Mouse (Mus musculus) embryo, embryonic 10.5 days (tissue): ENCODE measurements around the gene Wdr90.
A peak's percentile ranks its signal among the peaks of the same experiment; 100 is the strongest.
"Not testable (repeated sequence)": the region's sequence is repeated elsewhere in the genome, so short reads cannot be mapped to it uniquely, and the experiment has no call there.

Experiments used
- DNase-seq: peaks from one replicate; pipeline ENCODE4 v3.0.0-alpha.2; 2015; ENCODE audit warnings: low spot score

Gene Wdr90

DNA sequence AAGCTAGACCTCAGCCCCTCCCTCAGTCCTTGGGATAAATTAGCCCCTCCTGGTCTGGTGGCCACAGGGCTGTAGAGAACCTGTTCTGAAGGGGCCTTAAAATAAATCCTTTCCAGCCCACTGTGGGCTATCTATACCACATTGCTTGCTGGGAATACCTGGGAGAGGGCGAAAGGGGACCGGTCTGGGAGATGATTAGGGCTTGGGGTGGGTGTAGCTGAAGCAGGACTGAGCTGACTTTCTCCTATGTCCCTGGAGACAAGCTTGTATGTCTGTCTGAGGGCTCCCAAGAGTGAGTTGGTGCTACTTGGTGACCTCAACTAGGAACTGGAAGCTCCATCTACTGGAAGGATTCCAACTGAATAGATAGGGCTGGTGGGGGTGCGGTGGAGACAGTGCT is 15.7 kb upstream of the Wdr90 start:
- no peak for DNase-seq

DNA sequence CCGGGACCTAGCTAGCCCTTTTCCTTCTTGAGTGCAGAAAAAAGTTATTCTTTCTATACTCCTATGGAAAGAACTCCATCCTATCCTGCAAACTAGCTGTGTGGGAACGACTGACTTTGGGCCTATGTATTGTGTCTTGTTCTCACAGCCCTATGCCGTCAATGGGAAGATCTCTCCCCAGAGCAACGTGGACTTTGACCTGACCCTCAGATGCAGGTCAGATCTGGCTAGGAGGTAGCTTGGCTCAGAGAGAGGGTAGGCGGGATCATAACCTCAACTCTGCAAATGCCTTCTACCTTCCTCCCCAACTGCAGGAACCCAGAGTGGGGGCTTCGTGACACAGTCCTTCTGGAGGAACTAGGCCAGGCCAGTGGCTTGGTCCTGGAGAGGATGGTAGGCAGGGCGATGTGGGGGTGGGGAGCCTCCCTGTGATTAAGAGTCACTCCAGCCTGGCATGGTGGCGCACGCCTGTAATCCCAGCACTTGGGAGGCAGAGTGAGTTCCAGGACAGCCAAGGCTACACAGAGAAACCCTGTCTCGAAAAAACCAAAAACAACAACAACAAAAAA is 15.1 kb upstream of the Wdr90 start:
- peak; percentile 13 for DNase-seq

DNA sequence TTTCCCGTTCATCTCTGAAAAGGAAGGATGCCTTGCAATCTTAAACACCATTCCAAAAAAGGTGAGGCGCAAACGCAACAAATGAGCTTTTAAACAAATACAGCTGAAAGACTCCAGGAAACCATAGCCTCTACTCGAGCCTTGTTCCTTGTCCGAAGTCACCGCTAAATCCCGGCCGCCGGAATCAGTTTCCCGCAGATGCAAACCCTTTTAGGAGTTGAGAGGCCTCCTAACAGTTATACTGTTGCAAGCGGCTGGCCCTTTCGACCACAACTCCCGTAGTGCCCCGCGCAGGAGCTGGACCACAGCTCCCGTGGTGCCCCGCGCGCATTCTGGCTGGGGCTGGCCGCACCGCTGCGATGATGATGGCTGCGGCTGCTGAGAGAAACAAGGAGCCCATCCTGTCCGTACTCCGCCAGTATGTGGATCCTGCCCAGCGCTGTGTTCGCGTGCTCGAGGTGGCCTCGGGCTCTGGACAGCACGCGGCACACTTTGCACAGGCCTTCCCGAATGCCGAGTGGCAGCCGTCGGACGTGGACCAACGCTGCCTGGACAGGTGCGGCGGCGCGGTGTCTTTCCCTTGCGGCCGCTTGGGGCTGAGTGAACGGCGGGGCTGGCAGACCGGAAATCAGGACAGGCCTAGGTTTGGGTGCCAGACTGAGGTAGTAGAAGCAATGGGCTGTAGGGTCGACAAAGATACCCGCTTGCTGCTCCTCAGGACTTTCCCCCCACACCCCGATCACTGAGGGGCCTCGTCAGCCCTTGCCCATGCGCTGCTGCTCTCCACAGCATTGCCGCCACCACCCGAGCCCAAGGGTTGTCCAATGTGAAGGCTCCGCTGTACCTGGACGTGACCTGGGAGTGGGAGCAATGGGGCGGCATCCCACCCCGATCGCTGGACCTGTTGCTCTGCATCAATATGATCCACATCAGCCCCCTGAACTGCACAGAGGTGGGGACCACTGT is 14.2 kb upstream of the Wdr90 start:
- DNase-seq, result peak; percentile 94

DNA sequence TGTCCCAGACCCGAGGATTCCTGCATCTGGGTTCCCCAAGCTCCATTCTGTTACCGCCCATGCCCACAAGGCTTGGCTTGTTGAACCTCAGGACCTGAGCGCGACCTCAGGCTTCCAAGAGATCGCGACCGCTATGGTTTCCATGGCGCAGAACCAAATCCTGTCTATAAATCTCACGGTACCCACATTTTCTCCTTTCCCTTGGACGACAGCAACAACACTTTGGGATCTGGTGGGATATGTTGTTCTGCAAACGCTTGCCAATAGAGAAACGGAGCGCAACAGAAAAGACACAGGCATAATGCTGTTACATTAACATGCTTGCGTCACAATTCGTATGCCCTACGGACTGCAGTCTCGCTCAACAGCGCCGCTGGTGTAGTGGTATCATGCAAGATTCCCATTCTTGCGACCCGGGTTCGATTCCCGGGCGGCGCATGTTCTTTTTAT is 13.4 kb upstream of the Wdr90 start, which contains the start of gene Mettl26:
Mettl26 (plus strand) TSS at position 354 of the 450 bp plus-strand sequence.
- peak; percentile 97 for DNase-seq

DNA sequence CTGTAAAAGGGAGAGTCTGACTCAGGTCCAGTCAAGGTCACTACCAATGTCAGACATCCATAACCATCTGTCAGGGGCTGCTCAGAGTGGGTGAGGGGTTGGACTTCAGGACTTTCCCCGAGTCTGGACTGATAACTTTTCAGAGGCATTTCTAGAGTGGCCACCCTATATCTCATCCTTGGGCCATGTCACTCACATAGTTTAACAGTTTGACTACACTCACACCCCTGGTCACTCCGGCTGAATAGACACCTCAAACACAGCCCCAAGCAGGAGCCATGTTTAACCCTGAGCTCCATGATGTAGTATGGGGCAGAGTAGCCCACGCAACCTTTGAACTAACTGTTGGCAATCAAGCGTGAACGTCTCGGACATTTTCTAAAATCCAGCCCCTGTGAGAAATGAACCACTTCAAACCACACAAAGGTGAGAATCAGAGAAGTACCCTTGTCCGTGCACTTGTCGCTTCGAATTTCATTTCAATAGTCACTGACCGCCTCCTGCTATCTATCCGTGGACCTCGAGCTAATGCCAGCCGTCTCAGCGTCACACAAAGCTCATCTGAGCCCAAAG is 12.9 kb upstream of the Wdr90 start:
- no peak for DNase-seq

DNA sequence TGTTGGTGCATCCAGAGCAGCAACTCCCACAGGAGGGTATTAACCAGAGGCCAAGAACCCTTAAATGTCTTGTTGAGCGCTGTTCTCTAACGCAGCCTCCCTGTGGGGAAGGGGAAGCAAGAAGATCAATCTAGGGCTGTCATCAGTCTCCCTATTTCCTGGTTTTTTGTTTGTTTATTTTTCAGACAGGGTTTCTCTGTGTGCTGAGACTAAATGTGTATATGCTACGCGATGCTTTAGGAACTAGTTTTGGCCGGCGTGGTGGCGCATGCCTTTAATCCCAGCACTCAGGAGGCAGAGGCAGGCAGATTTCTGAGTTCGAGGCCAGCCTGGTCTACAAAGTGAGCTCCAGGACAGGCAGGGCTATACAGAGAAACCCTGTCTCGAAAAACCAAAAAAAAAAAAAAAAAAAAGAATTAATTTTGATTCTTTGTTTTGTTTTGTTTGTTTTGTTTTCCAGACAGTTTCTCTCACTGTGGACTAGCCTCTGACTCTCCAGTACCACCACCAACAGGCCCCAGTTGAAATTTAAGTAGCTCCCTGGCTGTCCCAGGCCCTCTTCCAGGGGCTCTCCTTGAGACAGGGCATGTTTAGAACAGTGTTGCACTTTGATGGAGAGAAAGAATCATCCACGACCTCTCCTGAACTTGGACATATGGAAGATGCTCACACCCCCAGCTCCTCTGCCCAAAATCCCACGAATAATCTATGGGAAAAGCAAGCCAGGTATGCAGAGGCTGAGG is 12.3 kb upstream of the Wdr90 start:
- peak; percentile 24 for DNase-seq

DNA sequence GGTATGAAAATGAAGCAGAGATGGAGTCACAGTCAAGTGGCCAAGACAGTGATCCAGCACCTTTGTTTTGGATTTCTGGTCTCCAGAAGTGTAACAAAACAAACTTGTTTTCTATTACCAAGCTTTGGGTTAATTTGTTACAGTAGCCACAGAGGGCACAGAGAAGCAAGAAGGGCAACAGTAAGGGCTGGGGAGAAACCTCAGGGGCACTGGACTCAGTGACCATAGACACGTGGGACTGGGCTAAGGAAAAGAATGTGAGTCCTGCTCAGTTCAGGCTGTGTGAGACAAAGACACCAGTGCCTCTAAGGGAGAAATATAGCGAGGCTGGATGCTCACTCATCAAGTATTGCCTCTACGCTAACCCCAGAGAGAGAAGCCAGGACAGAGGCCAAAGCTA is 11.4 kb upstream of the Wdr90 start:
- DNase-seq, result no peak

DNA sequence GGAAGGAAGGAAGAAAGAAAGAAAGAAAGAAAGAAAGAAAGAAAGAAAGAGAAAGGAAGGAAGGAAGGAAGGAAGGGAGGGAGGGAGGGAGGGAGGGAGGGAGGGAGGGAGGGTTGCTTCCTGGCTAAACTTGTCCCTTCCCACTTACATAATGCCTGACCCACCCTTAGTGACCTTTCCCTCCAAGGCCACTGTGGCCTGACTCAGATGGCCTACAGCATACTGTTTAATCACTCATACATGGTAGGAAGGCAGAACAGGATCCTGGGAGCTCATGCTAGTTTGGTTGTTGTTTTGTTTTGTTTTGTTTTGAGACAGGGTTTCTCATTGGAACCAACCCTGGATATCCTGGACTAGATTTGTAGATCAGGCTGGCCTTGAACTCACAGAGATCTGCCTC is 10.3 kb upstream of the Wdr90 start:
- not testable (repeated sequence) for DNase-seq

DNA sequence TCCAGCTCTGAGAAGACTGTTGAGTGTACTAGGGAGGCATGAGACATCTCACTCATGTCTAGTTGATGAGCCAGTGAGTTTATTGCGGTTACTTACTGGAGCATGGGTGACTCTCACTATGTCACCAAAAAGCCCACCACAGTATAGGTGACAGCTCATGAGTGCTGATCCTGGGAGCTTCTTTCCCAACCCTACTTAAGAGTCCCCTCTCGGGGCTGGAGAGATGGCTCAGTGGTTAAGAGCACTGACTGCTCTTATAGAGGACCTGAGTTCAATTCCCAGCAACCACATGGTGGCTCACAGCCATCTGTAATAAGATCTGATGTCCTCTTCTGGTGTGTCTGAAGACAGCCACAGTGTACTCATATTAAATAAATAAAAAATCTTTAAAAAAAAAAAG is 8.7 kb upstream of the Wdr90 start:
- DNase-seq, result no peak

DNA sequence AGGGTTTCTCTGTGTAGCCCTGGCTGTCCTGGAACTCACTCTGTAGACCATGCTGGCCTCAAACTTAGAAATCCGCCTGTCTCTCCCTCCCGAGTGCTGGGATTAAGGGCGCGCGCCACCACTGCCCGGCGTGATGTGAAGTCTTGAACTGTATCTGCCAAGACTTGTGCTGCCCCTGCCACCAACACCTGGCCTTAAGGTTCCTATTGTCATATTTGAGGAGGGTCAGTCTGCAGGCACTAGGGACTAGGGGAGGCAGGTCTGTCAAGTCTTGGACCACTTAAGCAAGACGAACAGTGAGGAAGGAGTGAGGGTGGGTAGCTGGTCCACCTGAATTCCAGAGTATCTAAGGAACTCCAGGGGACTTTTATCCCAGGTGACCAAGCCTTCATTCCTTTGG is 8.2 kb upstream of the Wdr90 start:
- DNase-seq, result no peak

DNA sequence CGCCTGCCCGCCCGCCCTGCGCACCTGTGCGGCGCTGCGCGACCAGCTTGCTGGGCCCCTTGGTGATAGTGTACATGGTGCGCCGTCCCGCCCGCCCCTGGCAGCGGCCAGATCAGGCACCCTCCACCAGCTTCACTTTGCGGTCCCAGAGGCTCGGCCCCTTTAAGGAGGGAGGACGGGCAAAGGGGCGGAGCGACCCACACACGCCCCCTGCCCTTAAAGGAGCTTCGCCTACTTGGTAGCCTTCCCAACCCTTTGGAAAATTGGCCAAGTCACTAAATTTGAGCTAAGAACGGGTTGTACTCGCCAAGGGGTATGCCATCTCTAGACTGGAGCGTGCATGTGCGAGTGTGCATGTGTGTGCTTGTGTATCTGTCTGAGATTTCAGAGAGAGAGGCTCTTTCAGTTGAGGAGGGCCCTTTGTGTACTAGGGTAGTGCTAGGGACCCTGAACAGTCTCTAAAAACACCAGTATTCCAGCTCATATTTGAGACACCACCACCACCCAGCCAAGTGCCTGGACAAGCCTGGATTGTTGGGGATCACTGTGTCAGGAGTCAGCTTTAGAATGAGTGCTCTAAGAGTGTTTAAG is 7.4 kb upstream of the Wdr90 start, which contains the start of gene Mcrip2:
Mcrip2 (minus strand) TSS at position 164 of the 591 bp plus-strand sequence.
- DNase-seq, result peak; percentile 89

DNA sequence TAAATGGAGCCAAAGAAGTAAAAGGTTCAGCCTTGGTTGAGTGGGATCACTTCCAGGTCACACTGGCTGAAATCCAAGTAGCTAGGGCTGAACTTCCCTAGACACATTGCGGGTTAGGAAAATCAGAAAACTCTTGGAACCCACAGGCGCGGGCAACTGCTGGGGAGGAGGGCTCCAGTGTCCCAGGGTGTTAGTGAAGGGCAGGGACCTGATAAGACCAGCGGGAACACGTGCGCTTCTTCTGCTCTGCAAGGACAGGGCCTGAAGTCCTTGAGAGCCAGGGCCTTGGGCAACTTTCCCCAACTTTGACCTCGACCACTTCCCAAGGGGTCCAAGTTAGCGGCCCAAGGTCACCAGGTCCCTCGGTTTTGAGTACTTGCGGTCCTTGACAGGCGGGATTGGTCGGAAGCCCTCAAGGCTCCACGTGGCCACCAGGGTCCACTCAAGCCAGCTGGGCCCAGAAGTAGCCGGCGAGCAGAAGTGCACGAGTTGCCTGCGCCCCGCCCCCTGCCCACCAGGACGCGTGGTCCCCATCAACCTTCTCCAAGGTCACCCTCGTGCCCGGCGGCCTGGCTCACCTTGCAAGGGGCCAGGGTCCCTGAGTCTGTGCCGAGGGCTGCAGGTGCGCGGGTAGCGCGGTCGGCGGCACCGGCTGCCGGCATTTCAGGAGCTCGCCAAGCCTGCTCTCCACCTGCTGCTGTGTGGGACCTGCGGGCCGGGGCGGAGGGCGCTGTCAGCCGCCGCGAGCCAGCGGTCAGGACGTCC is 6.7 kb upstream of the Wdr90 start:
- peak; percentile 65 for DNase-seq

DNA sequence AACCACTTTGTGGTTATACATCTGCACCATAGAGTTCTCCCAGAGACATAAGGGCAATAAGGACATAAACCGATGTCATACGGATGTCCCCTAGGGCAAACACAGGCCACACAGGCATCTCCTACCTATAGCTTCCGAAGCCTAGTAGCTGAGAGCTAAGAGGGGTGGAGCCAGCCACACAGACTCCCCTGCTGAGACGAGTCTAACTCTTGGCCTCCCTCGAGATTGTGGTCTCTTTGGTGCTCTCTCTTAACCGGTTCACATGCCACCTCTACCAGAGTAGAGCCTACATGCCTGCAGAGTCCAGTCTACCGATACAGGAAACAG is 6.2 kb upstream of the Wdr90 start:
- DNase-seq, result peak; percentile 35

DNA sequence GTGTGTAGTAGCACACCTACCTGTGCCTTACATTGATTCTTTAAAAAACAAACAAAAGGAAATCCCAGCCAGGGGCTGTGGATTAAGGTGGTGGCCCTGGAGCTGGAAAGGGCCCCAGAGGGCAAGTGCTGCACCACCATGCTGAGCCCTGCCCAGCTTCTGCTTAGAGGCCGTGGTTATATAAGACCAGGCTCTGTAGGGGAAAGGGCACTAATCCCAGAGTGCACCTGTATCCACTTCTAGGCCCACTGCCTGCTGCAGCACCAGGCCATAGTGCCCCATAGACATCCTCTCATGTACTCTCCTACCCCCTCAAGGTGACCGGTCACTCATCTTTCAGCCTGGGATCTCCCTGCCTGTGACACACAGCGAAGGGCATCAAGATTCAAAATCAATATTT is 4.9 kb upstream of the Wdr90 start:
- DNase-seq, result no peak

DNA sequence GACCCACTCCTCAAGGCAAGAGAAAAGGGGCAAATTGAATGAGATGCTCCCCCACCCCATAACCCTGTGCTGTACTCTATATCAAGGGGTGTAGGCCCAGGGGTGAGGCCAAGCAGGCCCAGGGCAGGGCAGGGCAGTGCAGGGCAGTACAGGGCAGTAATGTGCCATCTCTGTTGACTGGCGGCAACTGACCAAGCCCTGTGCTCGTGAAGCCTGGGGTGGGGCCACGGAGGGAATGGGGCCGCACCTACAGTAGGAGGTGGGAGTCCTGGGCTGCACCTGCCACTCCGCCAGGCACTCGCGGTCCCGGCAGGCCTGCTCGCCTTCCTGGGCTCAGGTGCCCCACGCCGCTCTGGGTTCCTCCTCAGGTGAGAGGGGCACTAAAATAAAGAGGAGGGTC is 4.0 kb upstream of the Wdr90 start:
- DNase-seq, result no peak

DNA sequence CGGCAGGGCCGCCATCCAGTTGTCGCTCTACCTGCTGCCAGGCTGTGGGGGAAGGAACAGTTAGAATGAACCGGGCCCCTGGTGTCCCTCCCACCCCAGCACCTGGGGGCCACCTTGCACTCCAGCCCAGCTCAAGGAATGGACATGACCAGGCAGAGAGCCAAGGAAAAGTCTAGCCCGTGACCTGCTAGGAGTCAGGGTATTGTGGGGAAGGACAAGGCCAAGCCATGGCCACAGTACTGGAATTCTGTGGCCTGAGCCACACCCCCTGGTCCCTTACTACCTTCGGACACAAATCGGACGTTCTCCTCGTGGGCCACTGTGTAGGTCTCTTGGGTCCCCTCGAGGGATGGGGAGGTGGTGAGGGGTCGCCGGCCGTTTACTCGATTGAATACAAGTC is 3.0 kb upstream of the Wdr90 start:
- DNase-seq, result no peak

DNA sequence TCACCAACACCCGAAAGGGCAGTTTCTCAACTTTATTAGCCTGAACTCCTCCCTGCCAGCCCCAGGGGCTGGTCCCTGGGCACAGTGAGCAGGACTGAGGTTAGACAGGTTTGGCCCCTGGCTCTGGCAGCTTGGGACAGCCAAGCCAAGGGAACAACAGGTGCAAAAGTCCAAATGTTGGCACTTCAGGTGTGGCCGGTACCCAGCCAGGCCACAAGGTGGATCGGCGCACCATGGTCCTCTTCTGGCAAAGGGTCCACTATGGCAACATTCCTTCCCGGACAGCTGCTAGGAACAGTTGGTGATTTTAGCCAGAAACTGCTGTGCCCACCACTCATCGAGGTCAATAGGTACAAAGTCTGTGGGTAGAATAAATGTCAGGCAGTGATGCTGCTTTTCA is 2.4 kb upstream of the Wdr90 start:
- DNase-seq, result no peak

DNA sequence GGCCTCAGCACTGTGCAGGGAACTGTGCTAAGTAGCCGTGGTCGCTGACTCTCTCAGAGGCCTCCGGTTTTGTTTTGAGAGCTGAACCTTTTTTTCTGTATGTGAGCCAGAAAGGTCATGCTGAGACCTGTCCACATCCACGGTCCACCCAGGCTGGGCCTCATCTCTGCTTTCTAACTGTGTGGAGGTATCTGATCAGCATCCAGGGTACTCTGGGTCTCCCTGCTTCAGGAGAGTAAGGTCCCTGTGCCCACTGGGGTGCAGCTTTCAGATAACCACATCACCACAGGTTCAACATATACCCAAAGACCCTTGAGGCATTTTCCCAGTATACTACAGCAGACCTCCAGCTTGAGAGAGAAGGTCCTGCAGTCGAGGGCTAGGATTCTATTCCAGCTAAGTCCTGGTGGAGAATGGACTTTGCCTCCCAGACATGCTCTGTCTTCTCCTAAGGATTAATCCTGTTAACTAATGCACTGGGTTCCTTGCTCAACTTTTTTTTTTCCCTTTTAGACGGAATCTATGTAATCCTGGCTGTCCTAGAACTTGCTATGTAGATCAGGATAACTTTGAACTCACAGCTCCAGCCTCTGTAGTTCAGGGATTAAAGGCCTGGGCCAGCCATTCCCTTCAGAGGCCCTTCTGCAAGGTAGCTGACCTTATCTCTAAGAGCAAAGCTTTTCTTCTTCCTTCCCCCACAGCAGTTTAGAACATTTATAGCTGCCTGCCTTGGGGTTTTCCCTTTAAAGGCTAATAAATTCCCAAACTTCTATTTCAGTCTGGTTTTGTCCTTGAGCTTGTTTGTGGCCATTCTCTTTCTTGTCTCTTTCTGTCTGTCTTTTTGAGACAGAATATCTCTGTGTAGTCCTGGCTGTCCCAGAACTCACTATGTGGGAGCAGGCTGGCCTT is 657 bp upstream of the Wdr90 start:
- no peak for DNase-seq

DNA sequence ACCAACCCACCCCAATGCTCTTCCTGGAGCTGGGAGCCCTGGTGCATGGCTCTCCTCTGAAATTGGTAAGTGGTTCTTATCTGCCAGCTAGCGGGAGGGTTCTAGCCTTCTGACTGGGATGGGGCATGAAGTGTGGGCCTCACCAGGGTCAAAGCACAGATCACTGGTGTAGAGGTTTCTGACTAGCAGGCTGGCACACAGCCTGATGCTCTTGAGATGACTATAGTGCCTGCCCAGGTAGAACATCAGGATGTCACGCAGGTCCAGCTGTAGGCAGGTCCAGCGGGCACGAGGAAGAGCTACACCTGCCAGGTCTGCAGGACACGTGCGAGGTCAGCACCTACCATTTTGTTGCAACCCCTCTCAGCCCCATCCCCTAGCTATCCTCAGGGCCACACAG is 1.1 kb downstream of the Wdr90 start:
- no peak for DNase-seq

DNA sequence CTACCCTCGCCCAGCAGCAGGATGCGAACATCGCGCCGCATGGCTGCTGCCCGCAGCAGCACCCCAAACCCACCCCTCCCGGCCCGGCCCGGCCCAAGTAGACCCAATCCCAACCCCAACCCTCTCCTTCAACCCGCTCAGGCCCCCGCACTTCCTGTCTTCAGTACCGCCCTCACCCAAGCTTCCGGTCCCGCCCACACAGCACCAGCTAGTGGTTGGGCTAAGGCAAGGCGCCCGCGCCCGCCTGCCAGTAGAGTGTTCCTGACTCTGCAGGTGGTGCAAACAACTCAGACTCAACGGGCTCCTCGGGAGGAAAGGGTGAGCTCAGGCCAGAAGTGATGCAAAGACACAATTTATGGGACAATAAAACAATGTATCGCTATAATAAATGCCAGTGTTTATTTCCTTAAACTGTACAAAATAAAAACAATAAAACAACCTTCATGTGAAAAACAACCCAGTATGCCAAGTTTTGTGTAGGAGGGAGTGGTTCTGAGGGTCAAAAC is 16.9 kb downstream of the Wdr90 start, which contains the start of gene Rhot2:
Rhot2 (minus strand) TSS at position 456 of the 506 bp plus-strand sequence.
- peak; percentile 97 for DNase-seq
